Mouse (Mus musculus): Measurements from ENCODE around the gene Rtl10. TPM values are rescaled to one million over a fixed set of nuclear protein-coding genes. Genes with fewer than 3 reads are reported as not detected.

Rtl10 gene
- total RNA-seq, 2 experiments from 2014 or later: 9.5 to 11.0 TPM

DNA sequence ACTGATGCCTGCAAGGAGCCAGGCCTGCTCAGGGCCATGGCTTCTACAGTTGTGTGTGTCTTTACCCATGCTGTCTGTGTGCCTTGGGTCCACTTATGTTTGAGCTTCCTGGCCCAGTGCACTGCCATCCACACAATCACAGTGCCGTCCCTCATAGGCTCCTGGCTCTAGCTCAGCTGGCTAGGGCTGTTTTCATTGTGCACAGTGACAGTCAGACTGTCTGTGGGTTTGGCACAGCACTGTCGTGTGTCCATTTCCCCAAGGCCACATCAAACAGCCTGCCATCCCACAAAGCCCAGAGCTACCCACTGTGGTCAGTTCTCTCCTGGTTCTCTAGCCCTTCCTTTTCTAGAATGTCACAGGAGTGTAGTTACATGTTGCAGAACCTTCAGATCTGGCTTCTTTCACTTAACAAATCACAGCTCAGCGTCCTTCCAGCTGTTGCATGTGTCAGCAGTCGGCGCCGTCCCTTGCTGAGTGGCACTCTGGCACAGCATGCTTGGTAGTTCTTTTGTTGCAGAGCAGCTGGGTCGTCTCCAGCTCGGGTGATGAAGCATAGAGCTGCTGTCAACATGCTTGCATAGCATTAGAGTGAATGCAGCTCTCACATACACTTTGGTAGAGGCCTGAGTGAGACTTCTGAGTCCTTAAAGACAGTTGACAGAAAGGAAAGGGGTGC lies 44.6 kb downstream of the Rtl10 start:
- DNase-seq (ENCODE audit: low spot score in 2 of 2): no peak

- no peak for DNase-seq (ENCODE audit: low spot score in 2 of 2)
Measured at GRCm38 (mm10) chr16:18547891-18548290, 49.2 kb downstream of the Rtl10 start.

Other genes starting within 250 kb of the Rtl10 start
- not detected for gene Gm49776, start 240.6 kb upstream of the Rtl10 start, total RNA-seq (2021)
- gene Dgcr8, start 209.7 kb upstream of the Rtl10 start, total RNA-seq (2021): 10 to 100 TPM; 49.7 to 58.4 TPM
- 10 to 100 TPM; 42.3 to 45.5 TPM for gene Tango2, start 150.8 kb upstream of the Rtl10 start, total RNA-seq (2021)
- gene Arvcf, start 150.7 kb upstream of the Rtl10 start, total RNA-seq (2021): 10 to 100 TPM; 56.9 to 59.4 TPM
- 10 to 100 TPM; 60.2 to 67.6 TPM for gene Txnrd2, start 72.5 kb upstream of the Rtl10 start, total RNA-seq (2021)
- 100 to 1,000 TPM in 1 of 2 experiments, 10 to 100 TPM in 1; 99.0 to 129 TPM for gene Comt, start 72.0 kb upstream of the Rtl10 start, total RNA-seq (2021)
- 1 to 10 TPM; 5.6 to 9.2 TPM for gene Gnb1l, start 188 bp upstream of the Rtl10 start, total RNA-seq (2021)
- 1 to 10 TPM in 1 of 2 experiments, under 1 TPM in 1; 0.59 to 1.0 TPM for gene Tbx1, start 91.8 kb downstream of the Rtl10 start, total RNA-seq (2021)
- 1 to 10 TPM in 1 of 2 experiments, under 1 TPM in 1; 0.39 to 1.1 TPM for gene Gp1bb, start 123.5 kb downstream of the Rtl10 start, total RNA-seq (2021)
- gene Gm49601, start 127.5 kb downstream of the Rtl10 start, total RNA-seq (2021): 10 to 100 TPM in 1 of 2 experiments, 1 to 10 TPM in 1; 7.3 to 10.7 TPM
- 10 to 100 TPM; 18.9 to 28.7 TPM for gene Sept5, start 131.1 kb downstream of the Rtl10 start, total RNA-seq (2021)